Mouse (Mus musculus) C2C12 (cell line): ENCODE results near the gene Chst11. TPM values are rescaled to one million over a fixed set of nuclear protein-coding genes. Genes with fewer than 3 reads are reported as not detected.

Experiments used
- H3K27me3 ChIP-seq: one replicate; pipeline ENCODE4 v1.6.1; 2011; ENCODE audit not compliant: control insufficient read depth, insufficient read depth, insufficient read length
- H3K36me3 ChIP-seq: one replicate; pipeline ENCODE4 v1.6.1; 2011; ENCODE audit not compliant: control insufficient read depth, insufficient read depth
- H3K4me3 ChIP-seq: one replicate; pipeline ENCODE4 v1.5.1; 2011; ENCODE audit warnings: mild to moderate bottlenecking, control low read depth; ENCODE audit not compliant: poor library complexity, insufficient read depth, severe bottlenecking
- H3K79me2 ChIP-seq: one replicate; pipeline ENCODE4 v1.6.1; 2011; ENCODE audit not compliant: control insufficient read depth, insufficient read depth
- H3K79me3 ChIP-seq: one replicate; pipeline ENCODE4 v1.6.1; 2011; ENCODE audit warnings: low read depth, control low read depth
- H3ac ChIP-seq: one replicate; pipeline ENCODE3; 2011; ENCODE audit warnings: low read depth; ENCODE audit not compliant: control insufficient read depth, insufficient read length
- CEBPB ChIP-seq: IDR thresholded peaks from one replicate; pipeline ENCODE4 v1.6.1; 2011; ENCODE audit warnings: low read depth, mild to moderate bottlenecking, control low read depth, moderate library complexity
- CTCF ChIP-seq: IDR thresholded peaks from one replicate; pipeline ENCODE4 v1.5.1; 2011; ENCODE audit not compliant: control insufficient read depth, insufficient read depth, insufficient read length
- FOSL1 ChIP-seq: IDR thresholded peaks from one replicate; pipeline ENCODE4 v1.8.0; 2011; ENCODE audit warnings: mild to moderate bottlenecking, low read length; ENCODE audit not compliant: poor library complexity, insufficient read depth, severe bottlenecking
- MAX ChIP-seq: IDR thresholded peaks from one replicate; pipeline ENCODE4 v1.6.1; 2011; ENCODE audit warnings: mild to moderate bottlenecking, control low read depth
- MYOD1 ChIP-seq: IDR thresholded peaks from one replicate; pipeline ENCODE4 v1.6.1; 2011; ENCODE audit warnings: low read depth; ENCODE audit not compliant: control insufficient read depth, insufficient read length
- MYOG ChIP-seq: IDR thresholded peaks from one replicate; pipeline ENCODE4 v1.6.1; 2011; ENCODE audit not compliant: control insufficient read depth, insufficient read length; ENCODE audit errors: extremely low read depth
- USF1 ChIP-seq: IDR thresholded peaks from one replicate; pipeline ENCODE4 v1.6.1; 2011; ENCODE audit warnings: low read depth, mild to moderate bottlenecking, control low read depth, moderate library complexity
- polyA plus RNA-seq: library from polyadenylated mRNA; unstranded; fragments of >200 nt; fragmentation: generic; extraction: Trizol; gene quantifications from one replicate; pipeline ENCODE4 v1.2.1, GENCODE M21; 2012; ENCODE audit warnings: missing spikeins

The Chst11 gene
- polyA plus RNA-seq, 1 experiment: 15.9 TPM

GRCm38 (mm10) chr10:83102745-83103144 lies 117.4 kb downstream of the Chst11 start:
- no peaks in the 10 kb centered on the region for H3K27me3 ChIP-seq
- H3K36me3 ChIP-seq: no peaks in the 10 kb centered on the region
- no peaks in the 10 kb centered on the region for H3K79me3 ChIP-seq
- H3K79me2 ChIP-seq: peaks cover 17% of the 10 kb centered on the region
- H3ac ChIP-seq: no peak overlapping the region
- no peak overlapping the region for H3K4me3 ChIP-seq
- TF ChIP-seq MYOG (no peak), USF1 (no peak), MAX (no peak), FOSL1 (no peak), CEBPB (no peak), MYOD1 (no peak), CTCF (no peak)

DNA sequence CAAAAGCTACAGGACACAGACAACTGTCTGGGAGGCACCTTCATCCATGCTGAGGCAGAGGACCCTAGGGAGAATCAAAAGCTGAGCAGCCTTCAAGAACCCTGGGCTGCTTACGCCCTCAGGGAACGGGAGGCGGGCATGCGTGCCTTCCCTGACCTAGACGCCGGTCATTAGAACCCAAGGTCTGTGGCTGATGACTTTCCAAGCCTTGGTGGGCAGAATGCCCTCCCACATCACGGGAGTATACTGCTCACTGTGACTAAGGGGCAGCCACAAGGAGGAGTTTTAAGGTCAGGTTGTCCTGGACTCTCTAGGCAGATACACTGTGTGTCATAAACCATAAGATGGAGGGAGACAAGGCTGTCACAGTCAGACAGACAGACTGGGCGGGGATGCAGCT lies 118.9 kb downstream of the Chst11 start:
- TF ChIP-seq MYOD1 (peak; percentile 12), CTCF (no peak)
- no peaks in the 10 kb centered on the region for H3K27me3 ChIP-seq
- H3K4me3 ChIP-seq: no peak overlapping the region

GRCm38 (mm10) chr10:83106152-83106746 lies 121.0 kb downstream of the Chst11 start:
- H3K4me3 ChIP-seq: no peak overlapping the region
- TF ChIP-seq CEBPB: no peak
- TF ChIP-seq USF1: no peak
- TF ChIP-seq CTCF: no peak
- TF ChIP-seq MAX: no peak
- no peak for TF ChIP-seq FOSL1
- no peak for TF ChIP-seq MYOD1
- no peak for TF ChIP-seq MYOG
- H3K36me3 ChIP-seq: no peaks in the 10 kb centered on the region
- H3K79me2 ChIP-seq: peaks cover 23% of the 10 kb centered on the region
- no peaks in the 10 kb centered on the region for H3K27me3 ChIP-seq
- peaks cover 2% of the 10 kb centered on the region for H3K79me3 ChIP-seq
- no peak overlapping the region for H3ac ChIP-seq

More for the DNA sequence above, 118.9 kb downstream of the Chst11 start:
- Histone ChIP-seq H3K79me3 (no peaks in the 10 kb centered on the region), H3K79me2 (peaks cover 17% of the 10 kb centered on the region), H3K36me3 (no peaks in the 10 kb centered on the region), H3ac (no peak overlapping the region)

- Histone ChIP-seq H3K27me3 (no peaks in the 10 kb centered on the region), H3ac (no peak overlapping the region), H3K79me3 (peaks cover 2% of the 10 kb centered on the region), H3K79me2 (peaks cover 23% of the 10 kb centered on the region), H3K4me3 (no peak overlapping the region), H3K36me3 (no peaks in the 10 kb centered on the region)
- TF ChIP-seq MYOG: no peak
- no peak for TF ChIP-seq FOSL1
Measured at GRCm38 (mm10) chr10:83107385-83107784, 122.1 kb downstream of the Chst11 start.

GRCm38 (mm10) chr10:83107921-83108738 lies 122.8 kb downstream of the Chst11 start:
- H3ac ChIP-seq: no peak overlapping the region
- peaks cover 2% of the 10 kb centered on the region for H3K79me3 ChIP-seq
- peaks cover 19% of the 10 kb centered on the region for H3K79me2 ChIP-seq
- no peak overlapping the region for H3K4me3 ChIP-seq
- TF ChIP-seq MAX: no peak
- no peak for TF ChIP-seq FOSL1
- no peak for TF ChIP-seq CTCF
- TF ChIP-seq MYOG: no peak
- TF ChIP-seq MYOD1: no peak
- no peak for TF ChIP-seq CEBPB
- no peak for TF ChIP-seq USF1
- H3K27me3 ChIP-seq: no peaks in the 10 kb centered on the region
- H3K36me3 ChIP-seq: no peaks in the 10 kb centered on the region
